ENCODE assay signal across 15 mouse cellular contexts in the genomic region with DNA sequence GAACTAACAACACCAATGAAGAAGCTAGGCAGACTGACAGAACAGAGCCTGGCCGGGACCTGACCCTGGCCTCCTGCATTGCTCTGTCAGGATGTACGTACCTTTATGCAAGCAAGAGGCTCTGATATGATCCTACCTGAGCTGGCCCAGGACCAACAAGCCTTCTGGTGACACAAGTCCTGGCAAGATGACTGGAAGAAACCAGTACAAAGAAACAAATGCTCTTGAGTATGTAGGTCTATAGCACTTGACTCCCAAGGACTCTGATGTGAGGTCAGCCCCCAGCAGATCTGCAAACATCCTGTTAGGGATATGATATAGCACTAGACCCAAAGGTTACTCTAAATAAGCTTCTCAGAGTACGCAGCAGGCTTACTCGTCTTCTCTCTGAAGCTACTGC.
"Had no signal": no experiment of that assay in that cellular context is flagged by ENCODE, and none has a peak within 500 bp of the region (broad histone marks: within the 10 kb centered on the region; RNA-seq: fewer than 3 reads in every experiment).

No protein-coding gene starts in this region.

- H3K27ac ChIP-seq: left cerebral cortex, adult 2 months; limb, embryonic 10.5 days; liver, embryonic 15.5 days; lung, embryonic 15.5 days; midbrain, embryonic 15.5 days; neural tube, embryonic 12.5 days had no signal

- H3K36me3 ChIP-seq: limb, embryonic 10.5 days; liver, embryonic 15.5 days; lung, embryonic 15.5 days; midbrain, embryonic 15.5 days; neural tube, embryonic 12.5 days had no signal

- H3K4me1 ChIP-seq: limb, embryonic 10.5 days had no signal

- H3K27me3 ChIP-seq: liver, embryonic 15.5 days; lung, embryonic 15.5 days; midbrain, embryonic 15.5 days; neural tube, embryonic 12.5 days had no signal

- H3K4me3 ChIP-seq: left cerebral cortex, adult 2 months; limb, embryonic 10.5 days; liver, embryonic 15.5 days; lung, embryonic 15.5 days; midbrain, embryonic 15.5 days; neural tube, embryonic 12.5 days had no signal

- ATAC-seq: intestine, embryonic 16.5 days; midbrain, embryonic 15.5 days had no signal

- H3K9ac ChIP-seq: liver, embryonic 15.5 days; lung, embryonic 15.5 days; midbrain, embryonic 15.5 days; neural tube, embryonic 12.5 days had no signal

- DNase-seq: kidney, adult 9 months; kidney, postnatal 10 days; kidney, postnatal 4 days; right cerebral cortex, postnatal 4 days; spleen, adult 18-20 months; thymus, adult 2 months; thymus, postnatal 25 days had no signal

- H3K9me3 ChIP-seq: limb, embryonic 10.5 days; liver, embryonic 15.5 days; lung, embryonic 15.5 days; midbrain, embryonic 15.5 days; neural tube, embryonic 12.5 days had no signal

- H3K4me2 ChIP-seq: liver, embryonic 11.5 days; liver, embryonic 15.5 days; lung, embryonic 15.5 days; midbrain, embryonic 15.5 days; neural tube, embryonic 12.5 days had no signal
